Mouse (Mus musculus) lung, postnatal 10 days (tissue): ENCODE data around the gene Bcl2l2.

Experiments used
- DNase-seq: peaks from one replicate; pipeline ENCODE4 v3.0.0; 2021

The Bcl2l2 gene

DNA sequence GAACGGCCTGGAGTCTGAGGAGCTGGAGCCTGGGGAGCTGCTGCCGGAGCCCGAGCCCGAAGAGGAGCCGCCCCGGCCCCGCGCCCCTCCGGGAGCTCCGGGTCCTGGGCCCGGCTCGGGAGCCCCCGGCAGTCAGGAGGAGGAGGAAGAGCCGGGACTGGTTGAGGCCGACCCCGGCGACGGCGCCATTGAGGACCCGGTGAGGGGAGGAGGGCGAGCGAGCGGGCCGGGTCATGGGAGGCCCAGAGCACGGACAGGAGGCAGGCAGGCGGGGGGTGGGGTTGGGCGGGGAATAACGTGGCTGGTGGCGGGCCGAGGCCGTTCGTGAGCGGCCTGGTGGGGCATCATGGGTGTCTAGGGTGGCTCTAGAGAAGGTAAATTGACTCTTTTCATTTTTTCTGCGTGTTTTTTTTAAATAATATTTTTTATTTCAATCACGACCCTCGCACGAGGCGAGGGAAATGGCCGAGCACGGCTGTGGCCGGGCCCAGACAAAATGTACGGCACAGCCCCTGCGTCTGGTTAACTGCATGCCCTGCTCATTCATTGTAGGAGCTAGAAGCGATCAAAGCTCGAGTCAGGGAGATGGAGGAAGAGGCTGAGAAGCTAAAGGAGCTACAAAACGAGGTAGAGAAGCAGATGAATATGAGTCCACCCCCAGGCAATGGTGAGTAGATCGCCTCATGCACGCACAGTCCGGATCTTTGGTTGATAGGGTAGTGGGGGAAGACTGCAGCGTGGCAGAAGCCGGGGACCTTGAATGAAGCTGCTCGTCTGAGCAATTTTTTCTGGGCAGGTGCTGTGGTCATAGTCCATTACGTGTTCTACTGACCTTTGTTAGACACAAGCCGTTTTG lies 11.3 kb downstream of the Bcl2l2 start:
- peak; percentile 67 for DNase-seq

DNA sequence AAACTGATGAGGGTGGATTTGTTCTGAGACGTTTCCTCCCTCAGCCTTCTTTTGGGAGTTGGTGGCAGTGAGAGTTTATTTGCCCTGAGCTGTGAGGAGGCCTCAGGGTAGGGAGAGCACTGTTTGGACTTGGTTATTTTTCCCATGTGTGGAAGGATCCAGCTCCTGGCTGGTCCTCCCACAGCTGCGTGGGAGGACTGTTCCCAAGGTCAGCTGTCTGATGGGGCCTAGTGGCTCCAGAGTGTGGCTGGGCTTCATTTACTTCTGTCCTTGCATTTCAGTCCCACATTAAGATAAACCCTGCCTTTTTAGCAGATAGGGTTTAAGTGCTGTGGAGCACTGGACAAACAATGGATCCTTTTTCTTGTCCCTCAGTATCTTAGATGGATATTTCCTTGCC lies 14.3 kb downstream of the Bcl2l2 start:
- DNase-seq: no peak

DNA sequence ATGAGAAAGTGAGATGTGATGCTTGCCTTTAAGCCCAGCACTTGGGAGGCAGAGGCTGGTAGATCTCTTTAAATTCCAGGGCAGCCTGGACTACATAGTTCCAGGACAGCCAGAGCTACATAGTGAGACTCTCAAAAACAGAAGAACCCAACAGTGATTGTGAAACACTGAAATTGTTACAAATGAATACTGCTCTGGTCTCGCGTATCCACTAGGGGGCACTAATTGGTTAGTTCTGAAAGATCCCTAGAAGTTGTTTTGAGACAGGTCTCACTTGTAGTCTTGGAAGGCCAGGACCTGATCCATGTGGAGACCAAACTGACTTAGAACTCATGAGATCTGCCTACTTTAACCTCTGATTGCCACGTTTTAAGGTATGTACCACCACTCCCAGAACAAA lies 17.2 kb downstream of the Bcl2l2 start:
- DNase-seq: peak; percentile 86

DNA sequence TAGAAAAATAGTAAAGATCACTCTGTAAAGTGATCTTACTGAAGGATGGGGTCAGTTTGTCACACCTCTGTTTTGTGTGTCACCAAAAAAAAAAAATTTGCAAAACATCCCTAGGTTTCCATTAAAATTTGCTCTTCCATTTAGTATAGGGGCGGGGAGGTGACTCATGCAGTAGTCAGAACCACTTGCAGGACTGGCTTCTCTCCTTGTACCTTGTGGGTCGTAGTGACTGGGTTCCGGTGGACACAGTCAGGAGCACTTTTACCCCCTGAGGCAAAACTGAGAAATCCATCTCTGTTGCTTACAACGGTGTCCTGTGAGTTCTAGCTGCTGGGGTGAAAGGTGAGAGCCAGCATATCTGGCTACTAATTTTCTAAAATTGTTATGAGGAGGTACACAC lies 20.5 kb downstream of the Bcl2l2 start:
- DNase-seq: no peak

DNA sequence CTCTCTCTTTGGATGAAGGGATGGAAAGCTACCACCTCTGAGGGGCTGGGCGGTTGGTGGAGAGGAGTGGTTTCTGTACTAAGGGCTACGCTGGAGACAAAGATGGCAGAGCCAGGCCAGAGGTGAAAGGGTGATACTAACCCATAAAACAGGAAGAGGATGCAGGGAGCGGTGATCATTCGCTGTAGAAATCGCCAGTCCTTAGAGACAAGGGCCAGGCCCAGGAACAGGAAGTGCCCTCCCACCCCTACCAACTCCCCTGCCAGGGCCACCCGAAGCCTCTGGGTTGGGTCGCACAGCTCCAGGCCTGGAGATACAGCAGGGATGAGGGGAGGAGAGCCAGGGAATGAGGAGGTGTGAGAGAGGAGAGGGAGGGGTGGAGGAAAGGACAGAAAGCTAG lies 25.5 kb downstream of the Bcl2l2 start:
- DNase-seq: no peak

DNA sequence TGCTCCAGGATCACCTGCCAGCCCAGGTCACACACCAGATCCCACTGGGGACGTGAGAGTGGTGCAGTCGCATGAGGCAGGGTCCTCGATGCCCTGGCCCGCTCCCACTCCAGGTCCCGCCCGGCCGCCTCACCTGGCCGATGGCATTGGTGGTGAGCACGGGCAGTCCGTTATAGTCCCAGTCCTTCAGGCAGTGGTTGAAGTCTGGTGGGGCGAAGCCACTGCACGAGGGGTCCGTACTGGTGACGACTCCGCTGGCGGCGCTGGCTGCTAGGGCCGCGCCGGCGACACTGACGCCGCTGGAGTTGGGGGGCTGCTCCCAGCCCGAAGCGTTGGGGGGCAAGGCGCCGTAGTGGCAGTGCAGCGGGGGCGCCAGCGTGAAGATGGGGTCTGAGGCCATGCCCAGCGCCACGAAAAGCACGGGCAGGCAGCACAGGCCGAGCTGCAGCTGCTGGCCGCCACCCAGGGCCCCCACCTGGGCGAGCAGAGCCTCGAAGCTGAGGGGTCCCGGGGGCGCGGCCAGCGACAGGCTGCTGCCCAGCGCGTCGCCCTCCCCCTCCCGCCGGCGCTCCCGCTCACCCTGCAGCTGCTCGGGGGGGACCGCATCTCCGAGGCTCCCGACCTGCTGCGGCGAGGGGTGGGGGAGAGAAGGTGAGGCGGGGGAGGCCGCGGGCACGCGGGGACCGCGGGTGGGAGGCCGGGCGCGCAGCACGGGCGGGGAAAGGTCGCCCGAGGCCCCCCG lies 29.1 kb downstream of the Bcl2l2 start:
- DNase-seq: peak; percentile 24

DNA sequence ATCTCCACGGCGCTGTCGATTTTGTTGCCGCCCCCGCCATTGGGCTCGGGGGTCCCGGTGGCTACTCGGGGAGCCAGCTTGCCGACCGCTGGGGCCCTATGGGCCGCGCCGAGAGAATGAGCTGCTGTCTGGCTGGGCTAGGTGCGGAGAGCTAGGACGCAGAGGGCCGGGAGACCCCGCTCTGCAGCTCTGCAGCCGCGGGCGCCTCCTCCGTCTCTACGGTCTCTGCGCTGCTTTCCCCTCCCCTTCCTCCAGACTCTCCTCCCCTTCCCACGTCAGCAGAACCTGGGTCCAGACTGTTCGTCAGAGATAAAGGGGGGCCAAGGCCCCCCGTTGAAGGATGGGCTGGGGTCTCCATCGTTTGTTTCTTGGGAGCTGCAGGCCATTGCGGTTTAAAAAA lies 29.7 kb downstream of the Bcl2l2 start, which contains the start of gene Slc22a17:
Slc22a17 (minus strand) TSS at position 247 of the 400 bp plus-strand sequence.
- peak; percentile 82 for DNase-seq

DNA sequence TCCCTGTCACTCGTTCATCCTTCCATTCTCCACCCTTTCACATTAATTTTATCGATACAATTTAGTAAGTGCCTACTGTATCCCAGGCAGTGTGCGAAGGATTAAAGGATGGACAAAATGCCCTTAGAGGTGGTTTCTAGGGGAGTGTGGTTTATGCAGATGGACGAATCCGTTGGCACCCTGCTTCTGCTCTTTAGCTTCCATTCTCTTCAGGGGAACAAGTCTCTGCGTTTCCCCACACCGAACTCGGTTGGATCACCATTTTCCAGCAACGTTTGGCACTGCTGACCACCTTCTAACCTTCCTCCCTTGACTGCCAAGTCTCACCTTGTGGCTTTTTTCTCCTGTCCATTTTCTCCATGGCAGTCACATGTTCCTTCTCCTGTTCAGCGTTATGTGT lies 30.2 kb downstream of the Bcl2l2 start:
- no peak for DNase-seq

DNA sequence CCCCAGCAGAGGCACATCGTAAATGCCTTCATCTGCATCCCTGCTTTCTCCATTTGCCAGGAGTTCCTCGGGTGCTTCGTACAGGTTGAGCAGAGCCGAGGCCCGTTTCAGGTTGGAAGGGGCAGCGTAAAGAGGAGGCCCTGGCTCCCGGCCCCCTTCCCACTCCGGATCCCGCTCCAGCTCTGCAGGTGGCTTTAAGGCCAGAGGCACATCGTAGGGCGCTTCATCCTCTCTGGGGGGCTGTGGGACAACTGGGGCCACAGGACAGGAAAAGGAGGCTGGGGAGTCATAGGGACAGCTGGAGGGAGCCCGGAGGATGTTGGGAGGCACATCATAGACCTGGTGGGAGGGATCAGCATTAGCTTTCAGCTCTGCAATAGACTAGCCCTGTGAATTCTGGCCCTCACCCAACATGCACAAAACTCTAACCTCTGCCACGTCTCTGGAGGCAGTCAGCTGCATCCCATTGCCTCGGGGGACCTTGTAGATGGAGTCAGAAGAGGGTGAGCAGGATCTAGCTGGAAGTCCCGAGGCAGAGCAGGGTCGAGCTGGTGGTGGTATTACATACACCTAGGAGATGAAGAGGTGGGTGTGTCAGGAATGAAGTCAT lies 37.0 kb downstream of the Bcl2l2 start:
- no peak for DNase-seq

DNA sequence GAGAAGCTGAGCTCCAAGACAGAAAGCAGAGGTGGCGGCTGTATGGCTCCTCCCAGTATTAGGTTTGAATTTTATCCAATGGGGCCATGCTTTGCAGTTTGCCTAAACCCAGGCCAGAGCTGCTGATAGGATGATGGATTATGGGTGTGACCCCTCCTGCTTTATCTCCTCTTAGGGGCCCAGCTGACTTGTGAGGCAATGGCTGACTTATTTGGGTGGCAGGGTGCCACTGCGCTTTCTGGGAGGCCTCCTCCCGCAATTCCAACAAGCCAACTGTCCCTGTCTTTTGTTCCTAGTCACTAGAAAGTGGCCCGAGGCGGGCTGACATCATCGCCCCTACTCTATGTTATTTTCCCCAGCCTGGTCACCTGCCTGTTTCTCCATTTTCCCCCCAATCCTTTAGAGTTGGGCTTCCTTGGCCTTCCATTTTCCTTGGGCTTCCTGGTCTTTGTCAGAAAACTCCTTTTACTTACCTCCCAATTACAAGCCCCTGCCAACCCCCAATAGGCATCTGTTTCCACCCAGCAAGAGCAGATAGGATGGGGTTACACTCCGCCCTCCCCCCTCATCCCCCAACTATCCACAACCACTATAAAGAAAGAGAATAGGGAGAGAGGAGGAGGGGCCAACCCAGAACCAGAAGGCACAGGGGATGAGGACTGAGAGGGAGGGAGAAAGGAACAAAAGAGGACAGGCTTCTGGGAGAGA lies 41.6 kb downstream of the Bcl2l2 start:
- DNase-seq: peak; percentile 67

DNA sequence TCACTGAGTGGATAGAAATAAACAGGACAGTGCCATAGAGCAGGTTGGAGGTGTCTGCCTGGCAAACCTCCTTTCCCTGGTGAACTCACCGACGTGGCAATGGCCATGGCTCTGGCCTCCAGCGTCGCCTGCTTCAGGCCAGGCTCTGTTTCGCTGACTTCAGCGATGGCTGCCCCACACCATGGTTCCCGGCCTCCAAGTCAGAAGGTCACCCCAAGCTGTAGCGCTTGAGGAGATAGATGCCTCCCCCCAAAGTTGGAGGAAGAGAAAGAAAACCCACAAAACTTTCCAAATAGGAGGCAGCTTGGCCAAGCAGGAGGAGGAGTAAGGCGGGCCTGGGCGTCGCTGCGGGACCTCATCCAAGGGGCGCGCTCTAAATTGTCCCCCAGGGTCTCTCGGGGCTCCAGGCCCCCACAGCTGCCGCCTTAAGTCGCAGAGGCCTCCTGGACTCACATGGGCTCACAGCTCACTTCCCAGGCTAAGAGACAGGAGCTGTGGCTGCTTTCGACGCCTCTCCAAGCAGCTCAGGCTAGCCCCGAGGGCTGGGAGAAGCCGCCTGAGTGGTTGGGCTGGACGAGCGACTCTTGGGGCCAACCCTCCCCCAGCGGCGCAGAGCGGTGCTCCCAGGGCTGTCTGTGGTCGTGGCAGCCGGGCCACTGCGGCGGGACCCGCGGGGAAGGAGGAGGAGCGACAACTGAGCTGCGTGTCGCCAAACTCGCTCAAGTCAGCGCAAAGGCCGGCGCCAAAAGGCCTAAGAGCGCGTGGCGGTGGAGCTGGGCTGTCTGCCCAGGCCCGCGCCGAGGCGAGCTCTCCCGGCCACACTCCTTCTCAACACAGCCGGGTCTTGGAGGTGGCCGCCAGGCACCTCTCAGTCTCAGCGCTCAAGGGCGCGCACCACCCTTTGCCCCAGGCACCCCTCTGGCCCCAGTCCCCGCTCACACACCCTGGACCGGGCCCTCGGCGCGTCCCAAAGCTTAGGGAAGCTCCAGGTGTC lies 42.5 kb downstream of the Bcl2l2 start, which contains the start of gene Efs:
Efs (minus strand) TSS at position 778 of the 994 bp plus-strand sequence.
- DNase-seq: peak; percentile 81

DNA sequence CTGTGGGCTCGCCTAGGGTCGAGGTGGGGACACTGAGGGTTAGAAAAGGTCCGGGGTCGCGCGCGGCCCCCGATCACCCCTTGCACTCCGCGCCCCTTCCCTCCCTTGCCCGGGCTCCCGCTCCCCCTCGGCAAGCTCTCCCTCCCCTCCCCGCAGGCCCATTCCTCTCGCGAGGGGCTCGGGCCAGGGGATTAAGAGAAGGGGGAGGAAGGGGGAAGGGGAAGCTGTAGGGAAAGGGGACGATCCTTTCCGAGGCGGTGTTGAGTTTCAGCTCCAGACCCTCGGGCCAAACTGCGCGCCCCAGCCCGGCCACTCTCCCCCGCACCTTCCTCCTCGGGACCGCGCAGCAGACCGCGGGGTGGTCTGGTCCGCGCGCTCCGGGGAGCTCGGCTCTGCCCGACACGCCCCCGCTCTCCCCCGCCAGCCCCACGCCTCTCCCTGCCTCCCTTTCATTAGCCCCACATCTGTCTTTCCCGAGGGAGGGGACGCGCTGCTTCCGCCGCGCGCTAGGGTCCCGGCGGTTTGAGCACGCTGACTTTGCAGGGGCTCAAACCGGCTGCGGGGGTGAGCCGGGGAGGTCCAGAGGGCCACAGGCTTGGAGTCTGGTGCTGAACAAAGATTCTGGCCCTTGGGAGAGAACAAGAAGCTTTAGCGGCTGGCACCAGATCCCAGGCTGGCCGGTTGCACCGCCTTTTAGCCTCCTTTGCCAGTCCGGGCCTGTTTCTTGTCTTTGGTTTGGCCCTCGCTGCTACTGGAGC lies 43.4 kb downstream of the Bcl2l2 start:
- DNase-seq: peak; percentile 74

DNA sequence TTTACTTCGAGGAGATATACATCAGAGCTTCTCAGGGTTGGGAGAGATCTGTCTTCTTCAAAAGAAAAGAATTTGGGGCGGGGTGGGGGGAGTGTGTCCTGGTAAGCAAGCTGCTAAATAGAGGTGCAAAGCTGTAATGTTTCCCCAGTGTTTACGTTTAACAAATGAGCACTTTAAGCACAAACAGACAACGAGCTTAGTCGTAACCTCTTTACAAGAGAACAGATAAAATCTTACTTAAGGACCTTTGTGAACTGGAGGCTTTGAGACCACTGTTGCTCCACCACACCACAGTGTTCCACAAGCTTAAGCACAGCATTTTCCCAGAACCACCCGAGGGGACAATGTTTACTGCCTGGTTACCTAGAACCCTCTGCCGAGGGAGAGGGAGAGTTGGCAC lies 44.1 kb downstream of the Bcl2l2 start:
- no peak for DNase-seq

DNA sequence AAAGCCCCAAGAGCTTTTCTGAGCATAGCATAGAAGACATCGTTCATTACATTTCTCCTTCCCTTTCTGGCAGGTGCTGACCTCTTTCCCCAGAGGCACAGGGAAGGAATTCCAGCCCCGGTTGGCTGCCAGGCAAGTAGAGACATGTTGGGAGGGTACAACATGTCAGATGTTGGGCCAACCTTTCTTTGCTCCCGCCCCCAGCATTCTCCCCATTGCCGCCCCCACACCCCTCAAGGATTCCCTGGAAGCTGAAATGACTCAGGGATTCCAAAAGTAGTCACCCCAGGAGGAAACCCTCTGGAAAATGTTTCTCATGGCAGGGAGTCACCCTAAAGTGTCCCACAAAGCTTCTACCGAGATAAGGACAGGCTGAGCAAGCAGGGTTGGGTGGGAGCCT lies 46.6 kb downstream of the Bcl2l2 start:
- DNase-seq: no peak

DNA sequence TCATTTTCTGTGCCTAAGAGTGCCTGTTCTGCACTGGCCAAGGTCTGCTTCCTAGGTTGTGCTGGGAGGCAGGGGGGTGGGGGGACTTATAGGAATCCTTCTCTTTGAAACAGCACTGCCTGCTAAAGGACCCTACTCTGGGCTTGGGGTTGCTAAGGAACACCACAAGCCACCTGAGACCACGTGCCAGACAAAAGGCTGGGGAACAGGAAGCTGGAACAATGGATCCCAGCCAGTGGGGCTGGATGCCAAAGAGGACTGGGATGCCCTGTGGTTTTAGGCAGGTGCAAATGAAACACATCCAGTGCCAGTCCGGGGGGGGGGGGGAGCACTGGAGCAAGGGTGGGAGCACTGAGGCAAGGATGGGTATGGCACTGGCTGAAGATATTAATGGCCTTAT lies 47.3 kb downstream of the Bcl2l2 start:
- DNase-seq: peak; percentile 31

DNA sequence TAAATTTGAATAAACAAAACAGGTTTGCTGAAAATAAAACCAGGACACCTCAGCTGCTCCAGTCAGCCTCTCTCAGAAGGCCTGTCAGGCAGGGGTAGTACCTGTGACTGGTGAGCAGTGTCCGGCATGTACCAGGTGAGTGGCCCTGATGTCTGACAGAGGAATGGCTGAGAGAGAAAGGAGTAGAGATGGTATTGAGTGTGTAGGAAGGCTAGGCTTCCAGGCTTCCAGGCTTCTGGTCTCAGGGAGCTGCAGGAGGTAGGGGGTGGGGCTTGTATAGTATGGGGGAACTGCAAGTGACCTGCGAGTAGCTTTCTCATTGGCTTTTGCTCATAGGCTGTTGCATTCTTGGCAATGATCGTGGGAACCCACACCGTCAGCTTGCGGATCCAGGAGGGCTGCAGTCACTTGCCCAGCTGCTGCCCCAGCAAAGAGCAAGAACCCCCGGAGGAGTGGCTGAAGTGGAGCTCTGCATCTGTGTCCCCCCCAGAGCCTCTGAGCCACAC lies 49.5 kb downstream of the Bcl2l2 start, which contains the start of gene Il25:
Il25 (plus strand) TSS at position 51 of the 506 bp plus-strand sequence.
- DNase-seq: no peak

DNA sequence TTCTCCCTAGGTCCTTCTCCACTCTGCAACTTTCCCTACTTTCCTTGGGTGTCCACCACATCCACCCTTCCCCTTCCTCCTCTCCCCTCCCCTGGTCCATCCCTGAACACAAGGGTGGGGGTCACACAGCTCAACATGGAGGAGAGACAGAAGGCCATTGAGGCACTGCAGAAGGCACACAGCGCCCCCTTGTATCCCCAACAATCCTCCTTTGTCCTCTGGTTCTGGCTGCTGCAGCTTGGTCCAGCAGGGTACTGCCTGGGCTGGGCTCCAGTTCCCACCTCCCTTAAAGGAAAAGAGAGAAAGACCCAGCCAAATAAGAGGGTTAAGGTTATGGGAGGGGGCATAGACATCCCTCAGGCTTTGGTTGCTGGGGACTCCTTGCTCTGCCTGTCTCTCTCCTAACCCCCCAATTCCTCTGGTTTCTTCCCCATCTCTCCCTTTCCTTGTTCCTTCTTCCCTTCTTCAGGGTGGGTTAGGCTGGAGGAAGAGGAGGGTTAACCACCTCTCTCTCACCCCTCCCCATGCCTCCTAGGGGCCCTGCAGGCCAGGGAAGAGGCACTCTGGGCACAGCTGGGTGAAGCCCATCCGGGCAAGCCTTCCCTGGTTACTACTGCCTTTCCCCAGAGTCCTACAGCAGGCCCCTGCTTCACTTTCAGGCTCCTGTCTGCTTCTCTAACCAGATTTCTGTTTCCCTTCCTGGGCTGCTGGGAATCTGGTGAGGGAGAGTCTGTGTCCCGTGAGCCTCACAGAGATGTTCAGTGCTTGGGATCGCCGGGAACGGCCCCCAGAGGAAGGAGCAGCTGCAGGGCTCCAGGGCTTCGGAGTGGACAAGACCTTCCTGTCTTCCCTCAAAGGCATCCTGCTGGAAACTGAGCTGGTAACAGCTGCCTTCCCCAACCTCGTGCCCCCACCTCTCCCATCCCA lies 53.0 kb downstream of the Bcl2l2 start, which contains the start of gene Cmtm5:
Cmtm5 (plus strand) TSS at position 358 of the 927 bp plus-strand sequence.
- no peak for DNase-seq

DNA sequence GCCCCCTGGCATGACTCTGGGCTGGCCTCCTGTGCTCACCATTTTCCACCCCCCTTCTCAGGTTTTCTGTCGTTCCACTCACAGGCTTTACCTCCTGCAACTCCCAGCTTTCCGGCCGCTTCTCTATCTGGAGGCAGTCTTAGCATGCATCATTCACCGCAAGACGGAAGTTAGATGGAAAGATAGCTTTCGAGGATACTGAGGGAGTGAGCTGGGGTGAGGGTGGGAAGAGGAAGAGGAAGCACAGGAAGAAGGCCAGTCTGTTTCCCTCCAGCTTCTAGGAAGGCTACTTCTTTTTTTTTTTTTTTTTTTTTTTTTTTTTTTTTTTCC lies 53.6 kb downstream of the Bcl2l2 start:
- DNase-seq: no peak
